Mouse (Mus musculus): ENCODE data around the gene Klhl11. TPM values are rescaled to one million over a fixed set of nuclear protein-coding genes. Genes with fewer than 3 reads are reported as not detected.

Gene Klhl11
- 6.8 TPM for polyA plus RNA-seq (2017; shearing (Covaris generic))

DNA sequence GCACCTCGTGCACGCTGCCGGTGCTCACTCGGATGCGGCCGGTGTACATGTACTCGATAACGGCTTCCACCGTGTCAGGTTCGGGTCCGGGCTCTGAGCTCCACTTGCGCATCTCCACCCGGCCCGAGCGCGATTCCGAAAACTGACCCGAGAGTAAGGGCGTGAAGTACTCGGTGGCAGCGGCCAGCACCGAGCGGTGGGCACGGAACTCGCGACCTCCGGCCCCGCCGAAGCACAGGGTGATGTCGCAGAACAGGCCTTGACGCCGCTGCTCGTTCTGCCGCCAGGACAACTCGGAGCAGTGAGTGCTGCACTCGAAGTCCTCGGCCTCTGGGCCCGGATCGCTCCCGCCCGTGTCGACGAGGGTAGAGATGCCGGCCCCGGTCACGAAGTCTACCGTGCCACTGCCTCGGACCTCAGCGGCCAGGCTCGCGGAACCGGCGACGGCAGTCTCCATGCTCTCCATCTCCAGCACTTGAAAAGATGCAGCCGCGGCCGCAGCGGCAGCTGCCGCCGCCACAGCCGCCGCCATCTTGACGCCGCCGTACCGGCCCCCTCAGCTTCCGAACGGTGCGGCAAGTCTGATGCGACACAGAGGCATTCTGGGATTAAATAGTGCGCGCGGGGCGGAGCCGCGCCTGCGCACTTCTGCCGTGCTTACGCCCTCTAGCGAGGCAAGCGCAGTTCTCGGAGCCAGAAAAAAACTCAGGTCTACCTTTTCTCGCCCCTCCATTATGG, at the start of gene Klhl11:
Klhl11 (minus strand) TSS at position 545 of the 738 bp plus-strand sequence.

DNA sequence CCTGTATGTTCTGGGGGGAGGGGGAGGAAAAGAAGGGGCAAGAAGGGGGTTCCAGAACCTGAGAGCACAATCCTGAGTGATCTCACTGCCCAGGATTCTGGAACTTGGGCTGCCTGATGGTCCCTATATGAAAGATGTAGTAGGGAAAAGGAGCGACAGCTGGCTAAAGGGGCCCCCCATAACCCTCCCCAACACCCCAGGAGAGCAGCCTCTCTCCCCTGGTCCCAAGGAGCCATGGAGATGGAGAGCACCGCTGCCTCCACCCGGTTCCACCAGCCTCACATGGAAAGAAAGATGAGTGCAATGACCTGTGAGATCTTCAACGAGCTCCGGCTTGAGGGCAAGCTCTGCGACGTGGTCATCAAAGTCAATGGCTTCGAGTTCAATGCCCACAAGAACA, 30.7 kb downstream of the Klhl11 start, which contains the start of the genes Nt5c3b and Klhl10:
Nt5c3b (minus strand) TSS at position 12 of the 400 bp plus-strand sequence.
Klhl10 (plus strand) TSS at position 121 of the 400 bp plus-strand sequence.

DNA sequence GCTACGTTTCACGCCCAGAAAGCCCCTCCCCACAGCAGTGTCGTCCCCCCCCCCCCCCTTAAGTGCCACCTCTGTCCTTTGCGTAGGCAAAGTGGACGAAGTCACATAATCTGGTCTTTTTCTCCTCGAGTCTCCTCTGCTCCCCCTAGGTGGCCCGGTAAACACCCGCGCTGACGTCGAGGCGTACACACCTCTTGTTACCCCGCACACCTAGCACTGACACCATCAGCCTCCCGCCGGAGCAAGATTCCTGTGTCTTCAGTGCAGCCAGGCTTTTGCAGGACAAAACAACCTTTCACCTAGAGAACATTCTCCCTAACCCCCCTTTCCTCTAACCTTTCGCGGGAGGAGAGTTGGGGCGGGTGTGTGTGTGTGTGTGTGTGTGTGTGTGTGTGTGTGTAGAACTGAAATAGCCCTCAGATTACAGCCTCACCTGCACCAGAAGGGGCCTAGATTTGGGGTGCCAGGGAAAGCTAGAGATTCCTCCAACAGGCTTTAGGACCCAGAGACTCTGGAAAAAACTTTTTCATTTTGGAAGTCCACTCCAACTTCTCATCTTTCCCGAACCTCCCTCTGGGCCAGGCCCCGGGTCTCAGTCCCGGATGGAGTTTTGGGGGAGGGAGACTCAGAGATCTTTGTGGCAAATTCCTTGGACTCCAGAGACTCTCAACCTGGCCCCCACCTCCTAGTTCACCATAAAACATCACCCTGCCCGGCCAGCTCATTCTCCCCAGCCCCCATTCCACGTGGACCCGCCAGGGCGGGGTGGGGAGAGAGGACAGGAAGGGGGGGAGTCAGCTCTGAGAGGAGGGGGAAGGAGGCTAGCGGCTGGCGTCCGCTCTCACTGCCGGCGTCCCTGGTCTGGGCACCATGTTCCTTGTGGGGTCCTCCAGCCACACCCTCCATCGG, 57.4 kb downstream of the Klhl11 start, which contains the start of gene Fkbp10:
Fkbp10 (plus strand) TSS at position 784 of the 909 bp plus-strand sequence.

DNA sequence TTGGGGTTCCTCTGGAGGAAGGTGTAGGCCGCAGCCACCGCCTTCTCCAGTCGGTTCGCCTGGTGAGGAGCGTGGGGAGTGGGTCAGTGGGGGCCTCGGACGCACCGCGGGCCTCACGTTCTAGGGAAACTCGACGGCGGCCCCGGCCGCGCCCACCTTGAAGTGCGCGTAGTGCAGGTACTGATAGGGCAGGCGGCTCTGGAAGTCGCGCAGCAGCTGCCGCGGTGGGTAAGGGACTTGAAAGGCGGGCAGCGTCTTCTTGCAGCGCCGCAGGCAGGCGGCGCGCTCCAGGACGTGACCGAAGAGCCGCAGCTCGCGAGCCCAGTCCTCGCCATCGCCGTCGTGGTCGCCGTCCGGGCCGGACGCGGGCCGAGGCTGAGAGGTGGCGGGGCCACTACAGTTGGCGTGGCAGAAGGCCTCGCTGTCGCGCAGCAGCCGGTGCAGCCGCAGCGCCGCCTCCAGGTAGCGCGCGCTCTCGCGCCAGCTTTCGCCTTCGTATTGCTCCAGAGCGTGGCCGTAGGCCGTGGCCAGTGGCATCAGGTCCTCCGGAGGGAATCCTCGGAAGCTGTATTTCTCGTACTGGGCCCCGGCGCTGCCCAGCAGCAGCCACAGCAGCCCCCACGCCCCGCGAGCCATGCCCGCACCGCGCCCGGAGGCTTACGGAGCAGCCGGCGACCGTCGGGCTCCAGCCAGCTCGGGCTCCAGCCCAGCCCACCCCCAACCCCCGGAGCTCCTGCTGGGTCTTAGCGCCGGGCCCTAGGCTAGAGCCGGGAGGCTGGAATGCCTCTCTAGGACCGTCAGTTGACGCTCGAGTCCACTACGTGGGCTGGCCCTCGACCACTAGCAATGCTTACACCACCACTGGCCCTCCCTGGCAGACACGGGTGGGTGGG, 58.3 kb downstream of the Klhl11 start, which contains the start of gene P3h4:
P3h4 (minus strand) TSS at position 816 of the 893 bp plus-strand sequence.

Other genes with a start within 250 kb of the Klhl11 start
- not detected for gene Krt16, start 223.8 kb downstream of the Klhl11 start, polyA plus RNA-seq (2017; shearing (Covaris generic))
- gene Krt17, start 211.7 kb downstream of the Klhl11 start, polyA plus RNA-seq (2017; shearing (Covaris generic)), result 0.24 TPM
- not detected for gene Krt42, start 202.9 kb downstream of the Klhl11 start, polyA plus RNA-seq (2017; shearing (Covaris generic))
- 5,204 TPM for gene Eif1, start 152.9 kb downstream of the Klhl11 start, polyA plus RNA-seq (2017; shearing (Covaris generic))
- gene Gast, start 138.3 kb downstream of the Klhl11 start, polyA plus RNA-seq (2017; shearing (Covaris generic)), result not detected
- gene Hap1, start 116.6 kb downstream of the Klhl11 start, polyA plus RNA-seq (2017; shearing (Covaris generic)), result 1.3 TPM
- 0.87 TPM for gene Jup, start 75.0 kb downstream of the Klhl11 start, polyA plus RNA-seq (2017; shearing (Covaris generic))
- gene P3h4, start 57.9 kb downstream of the Klhl11 start, polyA plus RNA-seq (2017; shearing (Covaris generic)), result not detected
- gene Fkbp10, start 57.0 kb downstream of the Klhl11 start, polyA plus RNA-seq (2017; shearing (Covaris generic)), result not detected
- 86.3 TPM for gene Nt5c3b, start 30.9 kb downstream of the Klhl11 start, polyA plus RNA-seq (2017; shearing (Covaris generic))
- 0.42 TPM for gene Klhl10, start 30.8 kb downstream of the Klhl11 start, polyA plus RNA-seq (2017; shearing (Covaris generic))
- gene Acly, start 55.3 kb upstream of the Klhl11 start, polyA plus RNA-seq (2017; shearing (Covaris generic)), result 187 TPM
- gene Ttc25, start 72.9 kb upstream of the Klhl11 start, polyA plus RNA-seq (2017; shearing (Covaris generic)), result 0.14 TPM
- 118 TPM for gene Cnp, start 102.2 kb upstream of the Klhl11 start, polyA plus RNA-seq (2017; shearing (Covaris generic))
- 13.1 TPM for gene Nkiras2, start 146.5 kb upstream of the Klhl11 start, polyA plus RNA-seq (2017; shearing (Covaris generic))
- gene Dnajc7, start 147.4 kb upstream of the Klhl11 start, polyA plus RNA-seq (2017; shearing (Covaris generic)), result 444 TPM
- not detected for gene Zfp385c, start 219.7 kb upstream of the Klhl11 start, polyA plus RNA-seq (2017; shearing (Covaris generic))
- 13.8 TPM for gene Dhx58, start 231.5 kb upstream of the Klhl11 start, polyA plus RNA-seq (2017; shearing (Covaris generic))
- 40.1 TPM for gene Kat2a, start 239.7 kb upstream of the Klhl11 start, polyA plus RNA-seq (2017; shearing (Covaris generic))
- not detected for gene Hspb9, start 241.1 kb upstream of the Klhl11 start, polyA plus RNA-seq (2017; shearing (Covaris generic))